Mouse (Mus musculus): ENCODE measurements around the gene Zfp846. TPM values are rescaled to one million over a fixed set of nuclear protein-coding genes. Genes with fewer than 3 reads are reported as not detected.

The Zfp846 gene
- polyA plus RNA-seq, 1 experiment from 2014 or later, result 31.6 TPM

Other genes with a start within 250 kb of the Zfp846 start
- gene Olfr18, start 245.2 kb upstream of the Zfp846 start, polyA plus RNA-seq (2016; fragmentation: Nextera tagmentation; extraction: Ambion mirVana), result 0.11 TPM in 1 of 2 replicates, not detected in the other
- 35.9 and 37.5 TPM in 2 replicates for gene Zfp560, start 196.1 kb upstream of the Zfp846 start, polyA plus RNA-seq (2016; fragmentation: Nextera tagmentation; extraction: Ambion mirVana)
- gene Zfp26, start 121.1 kb upstream of the Zfp846 start, polyA plus RNA-seq (2016; fragmentation: Nextera tagmentation; extraction: Ambion mirVana), result 30.3 and 33.7 TPM in 2 replicates
- 34.3 and 34.6 TPM in 2 replicates for gene Zfp426, start 88.5 kb upstream of the Zfp846 start, polyA plus RNA-seq (2016; fragmentation: Nextera tagmentation; extraction: Ambion mirVana)
- gene Zfp266, start 59.9 kb upstream of the Zfp846 start, polyA plus RNA-seq (2016; fragmentation: Nextera tagmentation; extraction: Ambion mirVana), result 166 and 168 TPM in 2 replicates
- gene Ubl5, start 61.6 kb downstream of the Zfp846 start, polyA plus RNA-seq (2016; fragmentation: Nextera tagmentation; extraction: Ambion mirVana), result 463 and 492 TPM in 2 replicates
- 19.2 and 20.5 TPM in 2 replicates for gene Fbxl12, start 63.5 kb downstream of the Zfp846 start, polyA plus RNA-seq (2016; fragmentation: Nextera tagmentation; extraction: Ambion mirVana)
- 54.6 and 54.8 TPM in 2 replicates for gene Pin1, start 70.8 kb downstream of the Zfp846 start, polyA plus RNA-seq (2016; fragmentation: Nextera tagmentation; extraction: Ambion mirVana)
- gene Olfm2, start 165.1 kb downstream of the Zfp846 start, polyA plus RNA-seq (2016; fragmentation: Nextera tagmentation; extraction: Ambion mirVana), result 40.8 and 42.9 TPM in 2 replicates
- 0.63 and 0.84 TPM in 2 replicates for gene Col5a3, start 233.8 kb downstream of the Zfp846 start, polyA plus RNA-seq (2016; fragmentation: Nextera tagmentation; extraction: Ambion mirVana)
- not detected in 2 replicates for gene Rdh8, start 237.2 kb downstream of the Zfp846 start, polyA plus RNA-seq (2016; fragmentation: Nextera tagmentation; extraction: Ambion mirVana)

All from midbrain, embryonic 12.5 days (tissue).